Mouse (Mus musculus) neural tube, embryonic 14.5 days (tissue): ENCODE results near the gene Tuba1c. TPM values are rescaled to one million over a fixed set of nuclear protein-coding genes. Genes with fewer than 3 reads are reported as not detected.

Source experiments
- ATAC-seq: fragments of 200-750 bp; cut with Nextera tagmentation; 2 replicates; pipeline ENCODE4 v1.8.0; 2017; ENCODE audit warnings: low read depth, mild to moderate bottlenecking, moderate TSS enrichment, moderate library complexity
- H3K27ac ChIP-seq: fragments of 300-500 bp; sonication (generic); 2 replicates; pipeline ENCODE4 v1.5.1; 2014; ENCODE audit warnings: low read depth, mild to moderate bottlenecking, control low read depth, low read length, moderate library complexity, mixed read lengths
- H3K27me3 ChIP-seq: fragments of 300-500 bp; sonication (generic); 2 replicates; pipeline ENCODE4 v1.6.1; 2014; ENCODE audit warnings: low read length; ENCODE audit not compliant: control insufficient read depth, insufficient read depth
- H3K36me3 ChIP-seq: fragments of 300-500 bp; sonication (generic); 2 replicates; pipeline ENCODE4 v1.6.1; 2014; ENCODE audit warnings: low read length, mixed read lengths; ENCODE audit not compliant: control insufficient read depth, insufficient read depth
- H3K4me1 ChIP-seq: fragments of 300-500 bp; sonication (generic); 2 replicates; pipeline ENCODE4 v1.6.1; 2014; ENCODE audit warnings: low read length; ENCODE audit not compliant: control insufficient read depth, insufficient read depth
- H3K4me2 ChIP-seq: fragments of 300-500 bp; sonication (generic); 2 replicates; pipeline ENCODE4 v1.6.1; 2014; ENCODE audit warnings: mild to moderate bottlenecking, low read depth, low read length, control low read depth
- H3K4me3 ChIP-seq: fragments of 300-500 bp; sonication (generic); 2 replicates; pipeline ENCODE4 v1.5.1; 2014; ENCODE audit warnings: low read depth, low read length, control low read depth, mixed read lengths
- H3K9ac ChIP-seq: fragments of 300-500 bp; sonication (generic); replicated peaks from 2 replicates; pipeline ENCODE4 v1.6.1; 2014; ENCODE audit warnings: low read depth, mild to moderate bottlenecking, control low read depth, low read length, mixed read lengths
- H3K9me3 ChIP-seq: fragments of 300-500 bp; sonication (generic); 2 replicates; pipeline ENCODE4 v1.6.1; 2016; ENCODE audit warnings: low read length; ENCODE audit not compliant: control insufficient read depth
- WGBS: fragments of 180-500 bp; shearing (Covaris S2); extraction: QIAGEN DNeasy Blood & Tissue Kit; methylation state at CpG from one replicate; pipeline ENCODE4 v1.1.7; 2014; 5-methylcytosine and 5-hydroxymethylcytosine counted together
- polyA plus RNA-seq: library from polyadenylated mRNA; unstranded; fragments of >200 nt; fragmentation: Nextera tagmentation; extraction: Ambion mirVana; gene quantifications from 2 replicates; pipeline ENCODE4 v1.2.1, GENCODE M21; 2014

Tuba1c gene
- polyA plus RNA-seq, result 7.3 and 11.5 TPM in 2 replicates

- H3K4me3 ChIP-seq, result peak within 1 kb of the TSS; percentile 32
- H3K27ac ChIP-seq, result no peak within 1 kb of the TSS
- peaks cover 7% of the 10 kb centered on the region; the same call in 1 of the 2 replicates for H3K4me1 ChIP-seq
- no peaks in the 10 kb centered on the region for H3K36me3 ChIP-seq
- H3K27me3 ChIP-seq, result no peaks in the 10 kb centered on the region
- ATAC-seq, result peak; percentile 46; the same call in 1 of the 2 replicates
- no peaks in the 10 kb centered on the region for H3K9me3 ChIP-seq
- H3K4me2 ChIP-seq, result peak within 1 kb of the TSS; percentile 62
- peak within 1 kb of the TSS; percentile 37; the same call in 1 of the 2 replicates for H3K9ac ChIP-seq
- under 1% methylated on average over 51 of the region's 52 CpGs for WGBS
Measured at GRCm38 (mm10) chr15:99029619-99030584, at the start of gene Tuba1c. Gene Tuba1c, plus strand, starts transcription at chr15:99029891.

DNA sequence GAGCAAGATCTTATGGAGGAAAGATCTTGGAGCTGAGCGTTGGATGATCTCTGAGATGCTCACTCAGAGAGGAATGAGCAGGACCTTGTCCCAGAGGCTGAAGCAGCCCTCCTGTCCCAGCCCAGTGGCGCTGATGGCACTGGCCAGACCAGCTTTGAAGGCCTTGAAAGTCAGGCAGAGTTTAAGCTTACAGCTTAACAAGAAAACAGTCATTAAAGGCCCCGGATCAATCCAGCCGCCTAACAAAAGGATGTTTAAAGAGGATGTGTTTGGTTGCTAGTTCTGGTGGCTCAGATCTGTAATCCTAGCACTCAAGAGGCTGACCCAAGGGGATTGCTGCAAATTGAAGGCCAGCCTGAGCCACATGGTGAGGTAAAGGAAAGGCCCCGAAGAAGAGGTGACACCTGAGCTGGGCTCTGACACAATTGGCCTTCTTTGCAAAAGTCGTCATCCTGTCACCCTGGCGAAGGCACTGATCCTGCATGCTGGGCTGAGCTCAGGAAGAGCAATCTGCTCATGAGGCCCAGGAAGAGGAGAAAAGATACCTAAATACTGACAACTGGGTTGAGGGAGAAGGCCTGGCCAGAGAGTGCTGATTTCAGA lies 49.6 kb upstream of the Tuba1c start:
- Histone ChIP-seq H3K9me3 (no peaks in the 10 kb centered on the region), H3K27me3 (no peaks in the 10 kb centered on the region), H3K27ac (peak overlapping the region; percentile 16; the same call in 1 of the 2 replicates), H3K9ac (no peak overlapping the region), H3K4me2 (no peak overlapping the region), H3K4me3 (no peak overlapping the region), H3K36me3 (no peaks in the 10 kb centered on the region), H3K4me1 (peaks cover 37% of the 10 kb centered on the region)
- 34% methylated on average over 7 of the region's 7 CpGs for WGBS
- no peak for ATAC-seq

DNA sequence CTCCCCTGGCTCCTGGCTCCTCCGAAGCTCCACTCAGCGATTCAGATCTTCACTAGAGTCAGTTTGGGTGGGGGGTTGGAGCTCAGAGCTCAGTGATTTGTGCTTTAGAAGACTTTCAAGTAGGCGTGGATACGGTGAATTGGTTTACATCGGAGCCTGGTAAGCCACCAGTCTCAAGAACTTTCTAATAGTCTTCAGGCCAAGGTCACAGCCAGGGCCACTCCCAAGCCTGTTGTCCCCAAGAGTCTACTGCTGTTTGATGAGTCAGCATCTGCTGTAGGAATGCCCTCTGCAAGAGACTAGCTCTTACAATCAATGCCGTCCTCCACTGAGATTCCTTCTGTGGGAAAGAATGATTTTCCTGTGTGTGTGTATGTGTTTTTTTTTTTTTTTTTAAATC lies 47.6 kb upstream of the Tuba1c start:
- Histone ChIP-seq H3K36me3 (no peaks in the 10 kb centered on the region), H3K27me3 (no peaks in the 10 kb centered on the region), H3K4me3 (no peak overlapping the region), H3K4me2 (no peak overlapping the region), H3K4me1 (peaks cover 37% of the 10 kb centered on the region), H3K27ac (peak overlapping the region; percentile 99; the same call in 1 of the 2 replicates), H3K9ac (no peak overlapping the region), H3K9me3 (no peaks in the 10 kb centered on the region)
- no peak for ATAC-seq
- WGBS, result 61% methylated on average over 6 of the region's 6 CpGs

DNA sequence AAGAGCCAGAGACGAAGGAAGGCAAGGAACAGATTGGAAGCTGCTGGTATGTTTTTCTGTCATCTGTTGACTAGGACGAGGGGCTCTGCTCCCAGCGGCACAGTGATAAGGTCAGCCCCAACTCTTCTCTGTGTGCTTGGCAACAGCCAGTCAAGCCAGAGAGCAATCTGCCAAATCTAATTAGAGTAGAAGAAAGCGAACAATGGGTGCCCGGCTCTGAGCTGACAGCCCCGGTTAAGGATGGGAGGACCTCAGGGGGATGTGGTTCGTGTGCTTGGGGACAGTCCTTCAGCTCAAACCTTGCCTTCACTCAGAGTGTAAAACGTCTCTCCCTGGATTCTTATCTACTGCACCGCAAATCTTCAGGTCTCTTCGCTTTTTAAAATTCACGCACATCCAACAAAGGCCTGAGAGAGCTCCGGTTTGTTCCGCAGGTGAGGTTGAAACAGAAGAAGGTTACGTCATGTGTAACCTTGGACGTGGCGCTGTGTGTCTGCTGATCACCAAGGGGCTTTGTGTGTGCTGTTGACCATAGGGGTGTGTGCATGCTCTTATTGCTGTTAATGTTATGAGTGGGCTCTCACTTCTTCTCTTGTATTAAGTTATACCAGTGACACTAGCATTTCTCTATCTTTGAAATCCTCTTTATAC lies 46.1 kb upstream of the Tuba1c start:
- peak; percentile 45; the same call in 1 of the 2 replicates for ATAC-seq
- no peaks in the 10 kb centered on the region for H3K36me3 ChIP-seq
- 14% methylated on average over 16 of the region's 16 CpGs for WGBS
- H3K9ac ChIP-seq, result peak overlapping the region; percentile 83
- H3K27me3 ChIP-seq, result no peaks in the 10 kb centered on the region
- H3K9me3 ChIP-seq, result no peaks in the 10 kb centered on the region
- peak overlapping the region; percentile 67 for H3K4me2 ChIP-seq
- peaks cover 36% of the 10 kb centered on the region for H3K4me1 ChIP-seq
- H3K27ac ChIP-seq, result peak overlapping the region; percentile 99
- peak overlapping the region; percentile 46 for H3K4me3 ChIP-seq

- Histone ChIP-seq H3K9me3 (no peaks in the 10 kb centered on the region), H3K27me3 (no peaks in the 10 kb centered on the region), H3K4me3 (peak overlapping the region; percentile 46), H3K27ac (peak overlapping the region; percentile 99), H3K4me1 (peaks cover 36% of the 10 kb centered on the region), H3K9ac (peak overlapping the region; percentile 83), H3K4me2 (peak overlapping the region; percentile 67), H3K36me3 (no peaks in the 10 kb centered on the region)
- 22% methylated on average over 6 of the region's 6 CpGs for WGBS
- ATAC-seq, result no peak
Measured at GRCm38 (mm10) chr15:98984681-98985080, 45.0 kb upstream of the Tuba1c start.

- Histone ChIP-seq H3K27me3 (no peaks in the 10 kb centered on the region), H3K9me3 (no peaks in the 10 kb centered on the region), H3K9ac (peak overlapping the region; percentile 83), H3K4me1 (peaks cover 40% of the 10 kb centered on the region), H3K27ac (peak overlapping the region; percentile 99), H3K4me2 (peak overlapping the region; percentile 67), H3K4me3 (peak overlapping the region; percentile 46), H3K36me3 (no peaks in the 10 kb centered on the region)
- WGBS, result 1% methylated on average over 29 of the region's 29 CpGs
- ATAC-seq, result peak; percentile 81
Measured at GRCm38 (mm10) chr15:98985240-98985981, 44.3 kb upstream of the Tuba1c start.

- H3K36me3 ChIP-seq, result no peaks in the 10 kb centered on the region
- H3K4me2 ChIP-seq, result peak overlapping the region; percentile 67
- H3K9ac ChIP-seq, result peak overlapping the region; percentile 83
- 7% methylated on average over 12 of the region's 12 CpGs for WGBS
- H3K4me3 ChIP-seq, result peak overlapping the region; percentile 46
- no peaks in the 10 kb centered on the region for H3K27me3 ChIP-seq
- ATAC-seq, result no peak
- peak overlapping the region; percentile 99 for H3K27ac ChIP-seq
- H3K9me3 ChIP-seq, result no peaks in the 10 kb centered on the region
- H3K4me1 ChIP-seq, result peaks cover 48% of the 10 kb centered on the region
Measured at GRCm38 (mm10) chr15:98985982-98986715, 43.5 kb upstream of the Tuba1c start.
